Mouse (Mus musculus): ENCODE measurements around the gene Fam186b. TPM values are rescaled to one million over a fixed set of nuclear protein-coding genes. Genes with fewer than 3 reads are reported as not detected.

Gene Fam186b
- polyA plus RNA-seq, 1 experiment from 2014 or later, result not detected

- 99% methylated on average over 5 of the region's 5 CpGs for WGBS (ENCODE audit: missing documents)
- Histone ChIP-seq H3K79me2 (ENCODE audit: inconsistent target) (no peaks in the 10 kb centered on the region), H3K4me3 (ENCODE audit: inconsistent target) (no peak overlapping the region), H3K36me3 (ENCODE audit: inconsistent target) (no peaks in the 10 kb centered on the region; the same call in 1 of the 2 replicates), H3K27ac (no peak overlapping the region)
Measured at GRCm38 (mm10) chr15:99310617-99311016, 14.9 kb upstream of the Fam186b start.

- WGBS (ENCODE audit: missing documents), result 96% methylated on average over 9 of the region's 9 CpGs
- H3K36me3 ChIP-seq (ENCODE audit: inconsistent target), result no peaks in the 10 kb centered on the region; the same call in 1 of the 2 replicates
- no peak overlapping the region for H3K4me3 ChIP-seq (ENCODE audit: inconsistent target)
- no peak overlapping the region for H3K27ac ChIP-seq
- H3K79me2 ChIP-seq (ENCODE audit: inconsistent target), result no peaks in the 10 kb centered on the region
Measured at GRCm38 (mm10) chr15:99309549-99309948, 13.9 kb upstream of the Fam186b start.

- H3K79me2 ChIP-seq (ENCODE audit: inconsistent target), result no peaks in the 10 kb centered on the region
- no peak overlapping the region for H3K4me3 ChIP-seq (ENCODE audit: inconsistent target)
- WGBS (ENCODE audit: missing documents), result 94% methylated on average over 8 of the region's 9 CpGs
- H3K27ac ChIP-seq, result no peak overlapping the region
- no peaks in the 10 kb centered on the region; the same call in 1 of the 2 replicates for H3K36me3 ChIP-seq (ENCODE audit: inconsistent target)
Measured at GRCm38 (mm10) chr15:99307476-99307875, 11.8 kb upstream of the Fam186b start.

GRCm38 (mm10) chr15:99296213-99296612 is 525 bp upstream of the Fam186b start:
- no peaks in the 10 kb centered on the region for H3K79me2 ChIP-seq (ENCODE audit: inconsistent target)
- H3K27ac ChIP-seq, result no peak overlapping the region
- H3K4me3 ChIP-seq (ENCODE audit: inconsistent target), result no peak overlapping the region
- H3K36me3 ChIP-seq (ENCODE audit: inconsistent target), result no peaks in the 10 kb centered on the region
- 43% methylated on average over 5 of the region's 5 CpGs for WGBS (ENCODE audit: missing documents)

- H3K27ac ChIP-seq, result no peak within 1 kb of the TSS
- H3K79me2 ChIP-seq (ENCODE audit: inconsistent target), result no peaks in the 10 kb centered on the region
- H3K4me3 ChIP-seq (ENCODE audit: inconsistent target), result peak within 1 kb of the TSS; percentile 60
- 0% methylated on average over 57 of the region's 64 CpGs for WGBS (ENCODE audit: missing documents)
- no peaks in the 10 kb centered on the region for H3K36me3 ChIP-seq (ENCODE audit: inconsistent target)
Measured at GRCm38 (mm10) chr15:99294813-99295374, 794 bp downstream of the Fam186b start, which contains the start of gene Prpf40b. TSS of gene Prpf40b (plus strand) at chr15:99295087.

GRCm38 (mm10) chr15:99294287-99294686 is 1.4 kb downstream of the Fam186b start:
- H3K36me3 ChIP-seq (ENCODE audit: inconsistent target), result no peaks in the 10 kb centered on the region
- peak overlapping the region; percentile 60 for H3K4me3 ChIP-seq (ENCODE audit: inconsistent target)
- WGBS (ENCODE audit: missing documents), result 3% methylated on average over 16 of the region's 16 CpGs
- no peak overlapping the region for H3K27ac ChIP-seq
- no peaks in the 10 kb centered on the region for H3K79me2 ChIP-seq (ENCODE audit: inconsistent target)

GRCm38 (mm10) chr15:99290586-99290985 is 5.1 kb downstream of the Fam186b start:
- 98% methylated on average over 11 of the region's 11 CpGs for WGBS (ENCODE audit: missing documents)
- no peak overlapping the region for H3K4me3 ChIP-seq (ENCODE audit: inconsistent target)

GRCm38 (mm10) chr15:99285189-99285535 is 10.5 kb downstream of the Fam186b start:
- H3K4me3 ChIP-seq (ENCODE audit: inconsistent target), result no peak overlapping the region
- no peaks in the 10 kb centered on the region for H3K79me2 ChIP-seq (ENCODE audit: inconsistent target)
- H3K27ac ChIP-seq, result no peak overlapping the region
- WGBS (ENCODE audit: missing documents), result 82% methylated on average over 8 of the region's 8 CpGs
- H3K36me3 ChIP-seq (ENCODE audit: inconsistent target), result no peaks in the 10 kb centered on the region

More at GRCm38 (mm10) chr15:99290586-99290985, 5.1 kb downstream of the Fam186b start:
- Histone ChIP-seq H3K79me2 (ENCODE audit: inconsistent target) (no peaks in the 10 kb centered on the region), H3K36me3 (ENCODE audit: inconsistent target) (no peaks in the 10 kb centered on the region), H3K27ac (no peak overlapping the region)

- Histone ChIP-seq H3K4me3 (ENCODE audit: inconsistent target) (no peak overlapping the region), H3K36me3 (ENCODE audit: inconsistent target) (no peaks in the 10 kb centered on the region), H3K79me2 (ENCODE audit: inconsistent target) (no peaks in the 10 kb centered on the region), H3K27ac (no peak overlapping the region)
- WGBS (ENCODE audit: missing documents), result 24% methylated on average over 14 of the region's 14 CpGs
Measured at GRCm38 (mm10) chr15:99284527-99285188, 11.0 kb downstream of the Fam186b start.

GRCm38 (mm10) chr15:99283456-99283855 is 12.2 kb downstream of the Fam186b start:
- Histone ChIP-seq H3K79me2 (ENCODE audit: inconsistent target) (no peaks in the 10 kb centered on the region), H3K4me3 (ENCODE audit: inconsistent target) (no peak overlapping the region), H3K27ac (no peak overlapping the region), H3K36me3 (ENCODE audit: inconsistent target) (no peaks in the 10 kb centered on the region)
- 67% methylated on average over 10 of the region's 10 CpGs for WGBS (ENCODE audit: missing documents)

GRCm38 (mm10) chr15:99278271-99278670 is 17.4 kb downstream of the Fam186b start:
- Histone ChIP-seq H3K27ac (no peak overlapping the region), H3K79me2 (ENCODE audit: inconsistent target) (no peaks in the 10 kb centered on the region), H3K36me3 (ENCODE audit: inconsistent target) (no peaks in the 10 kb centered on the region), H3K4me3 (ENCODE audit: inconsistent target) (no peak overlapping the region)
- WGBS (ENCODE audit: missing documents), result 92% methylated on average over 7 of the region's 7 CpGs

- no peak overlapping the region for H3K27ac ChIP-seq
- WGBS (ENCODE audit: missing documents), result 91% methylated on average over 8 of the region's 8 CpGs
- no peak overlapping the region for H3K4me3 ChIP-seq (ENCODE audit: inconsistent target)
- no peaks in the 10 kb centered on the region for H3K79me2 ChIP-seq (ENCODE audit: inconsistent target)
- no peaks in the 10 kb centered on the region for H3K36me3 ChIP-seq (ENCODE audit: inconsistent target)
Measured at GRCm38 (mm10) chr15:99276095-99276494, 19.6 kb downstream of the Fam186b start.

GRCm38 (mm10) chr15:99265679-99266078 is 30.0 kb downstream of the Fam186b start:
- Histone ChIP-seq H3K79me2 (ENCODE audit: inconsistent target) (no peaks in the 10 kb centered on the region), H3K36me3 (ENCODE audit: inconsistent target) (no peaks in the 10 kb centered on the region), H3K27ac (no peak overlapping the region), H3K4me3 (ENCODE audit: inconsistent target) (no peak overlapping the region)
- WGBS (ENCODE audit: missing documents), result 37% methylated on average over 4 of the region's 4 CpGs

- Histone ChIP-seq H3K79me2 (ENCODE audit: inconsistent target) (no peaks in the 10 kb centered on the region), H3K27ac (no peak overlapping the region), H3K4me3 (ENCODE audit: inconsistent target) (no peak overlapping the region), H3K36me3 (ENCODE audit: inconsistent target) (no peaks in the 10 kb centered on the region)
- 89% methylated on average over 1 of the region's 2 CpGs for WGBS (ENCODE audit: missing documents)
Measured at GRCm38 (mm10) chr15:99264363-99264762, 31.3 kb downstream of the Fam186b start.

- Histone ChIP-seq H3K36me3 (ENCODE audit: inconsistent target) (no peaks in the 10 kb centered on the region), H3K27ac (no peak overlapping the region), H3K4me3 (ENCODE audit: inconsistent target) (no peak overlapping the region), H3K79me2 (ENCODE audit: inconsistent target) (no peaks in the 10 kb centered on the region)
- 93% methylated on average over 10 of the region's 10 CpGs for WGBS (ENCODE audit: missing documents)
Measured at GRCm38 (mm10) chr15:99262702-99263101, 33.0 kb downstream of the Fam186b start.
